Mouse (Mus musculus): ENCODE measurements around the gene Zfp750. TPM values are rescaled to one million over a fixed set of nuclear protein-coding genes. Genes with fewer than 3 reads are reported as not detected.
A peak's percentile ranks its signal among the peaks of the same experiment; 100 is the strongest.

The Zfp750 gene
- polyA plus RNA-seq, 1 experiment from 2014 or later = 1.8 TPM

GRCm38 (mm10) chr11:121519703-121520102 lies 570 bp upstream of the Zfp750 start:
- Histone ChIP-seq H3K27ac (ENCODE audit: low read length) (no peak overlapping the region), H3K4me3 (ENCODE audit: low read depth, low read length) (no peak overlapping the region), H3K27me3 (ENCODE audit: control insufficient read depth, insufficient read depth, low read depth, low read length) (no peaks in the 10 kb centered on the region), H3K4me1 (ENCODE audit: control insufficient read depth, low read depth, low read length) (peaks cover 17% of the 10 kb centered on the region), H3K36me3 (ENCODE audit: control insufficient read depth, insufficient read depth) (no peaks in the 10 kb centered on the region), H3K4me2 (ENCODE audit: low read depth, low read length) (no peak overlapping the region), H3K9ac (ENCODE audit: low read depth, low read length) (no peak overlapping the region), H3K9me3 (replicated peaks; ENCODE audit: control insufficient read depth, low read length) (no peaks in the 10 kb centered on the region)
- ATAC-seq (ENCODE audit: low read depth) = no peak
- WGBS (ENCODE audit: insufficient replicate concordance) = 73% methylated on average over 7 of the region's 7 CpGs

GRCm38 (mm10) chr11:121517687-121518465 lies 1.3 kb downstream of the Zfp750 start:
- ATAC-seq (ENCODE audit: low read depth) = peak; percentile 43; the same call in 1 of the 2 replicates
- Histone ChIP-seq H3K9ac (ENCODE audit: low read depth, low read length) (no peak overlapping the region), H3K27me3 (ENCODE audit: control insufficient read depth, insufficient read depth, low read depth, low read length) (no peaks in the 10 kb centered on the region), H3K9me3 (replicated peaks; ENCODE audit: control insufficient read depth, low read length) (no peaks in the 10 kb centered on the region), H3K4me1 (ENCODE audit: control insufficient read depth, low read depth, low read length) (peaks cover 17% of the 10 kb centered on the region), H3K4me3 (ENCODE audit: low read depth, low read length) (peak overlapping the region; percentile 17; the same call in 1 of the 2 replicates), H3K36me3 (ENCODE audit: control insufficient read depth, insufficient read depth) (no peaks in the 10 kb centered on the region; the same call in 1 of the 2 replicates), H3K4me2 (ENCODE audit: low read depth, low read length) (peak overlapping the region; percentile 24), H3K27ac (ENCODE audit: low read length) (peak overlapping the region; percentile 71)
- 74% methylated on average over 17 of the region's 17 CpGs for WGBS (ENCODE audit: insufficient replicate concordance)

DNA sequence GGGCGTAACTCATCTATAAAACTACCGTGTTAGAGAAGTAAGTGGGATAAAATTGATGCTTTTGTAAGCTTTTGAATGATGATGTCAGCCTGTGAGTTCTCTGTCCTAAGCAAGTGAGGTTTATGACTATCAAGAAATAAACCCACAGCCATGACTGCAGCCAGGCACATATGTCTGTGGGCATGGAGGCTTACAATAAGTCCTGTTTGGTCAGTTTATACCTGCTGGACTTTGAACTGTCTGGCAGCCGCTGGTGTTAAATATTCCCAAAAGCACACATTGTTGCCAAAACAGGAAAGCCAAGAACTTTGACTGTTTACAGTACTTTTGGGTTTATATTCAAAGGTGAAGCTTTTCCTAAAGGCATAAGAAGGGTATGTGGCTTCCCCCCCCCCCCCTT lies 2.2 kb downstream of the Zfp750 start:
- Histone ChIP-seq H3K9ac (ENCODE audit: low read depth, low read length) (no peak overlapping the region), H3K4me3 (ENCODE audit: low read depth, low read length) (no peak overlapping the region), H3K27ac (ENCODE audit: low read length) (0 out of 2 replicates have a peak overlapping the region, but pooled peaks have one; percentile 26), H3K27me3 (ENCODE audit: control insufficient read depth, insufficient read depth, low read depth, low read length) (no peaks in the 10 kb centered on the region), H3K4me1 (ENCODE audit: control insufficient read depth, low read depth, low read length) (peaks cover 17% of the 10 kb centered on the region), H3K4me2 (ENCODE audit: low read depth, low read length) (peak overlapping the region; percentile 24; the same call in 1 of the 2 replicates), H3K36me3 (ENCODE audit: control insufficient read depth, insufficient read depth) (no peaks in the 10 kb centered on the region; the same call in 1 of the 2 replicates), H3K9me3 (replicated peaks; ENCODE audit: control insufficient read depth, low read length) (no peaks in the 10 kb centered on the region)
- 79% methylated on average over 3 of the region's 3 CpGs for WGBS (ENCODE audit: insufficient replicate concordance)
- ATAC-seq (ENCODE audit: low read depth) = peak; percentile 42; the same call in 1 of the 2 replicates

GRCm38 (mm10) chr11:121515996-121516395 lies 3.1 kb downstream of the Zfp750 start:
- WGBS (ENCODE audit: insufficient replicate concordance) = 86% methylated on average over 9 of the region's 9 CpGs
- Histone ChIP-seq H3K27ac (ENCODE audit: low read length) (no peak overlapping the region), H3K9me3 (replicated peaks; ENCODE audit: control insufficient read depth, low read length) (no peaks in the 10 kb centered on the region), H3K36me3 (ENCODE audit: control insufficient read depth, insufficient read depth) (no peaks in the 10 kb centered on the region; the same call in 1 of the 2 replicates), H3K27me3 (ENCODE audit: control insufficient read depth, insufficient read depth, low read depth, low read length) (no peaks in the 10 kb centered on the region), H3K4me1 (ENCODE audit: control insufficient read depth, low read depth, low read length) (peaks cover 17% of the 10 kb centered on the region), H3K4me3 (ENCODE audit: low read depth, low read length) (no peak overlapping the region), H3K9ac (ENCODE audit: low read depth, low read length) (no peak overlapping the region), H3K4me2 (ENCODE audit: low read depth, low read length) (no peak overlapping the region)
- no peak for ATAC-seq (ENCODE audit: low read depth)

DNA sequence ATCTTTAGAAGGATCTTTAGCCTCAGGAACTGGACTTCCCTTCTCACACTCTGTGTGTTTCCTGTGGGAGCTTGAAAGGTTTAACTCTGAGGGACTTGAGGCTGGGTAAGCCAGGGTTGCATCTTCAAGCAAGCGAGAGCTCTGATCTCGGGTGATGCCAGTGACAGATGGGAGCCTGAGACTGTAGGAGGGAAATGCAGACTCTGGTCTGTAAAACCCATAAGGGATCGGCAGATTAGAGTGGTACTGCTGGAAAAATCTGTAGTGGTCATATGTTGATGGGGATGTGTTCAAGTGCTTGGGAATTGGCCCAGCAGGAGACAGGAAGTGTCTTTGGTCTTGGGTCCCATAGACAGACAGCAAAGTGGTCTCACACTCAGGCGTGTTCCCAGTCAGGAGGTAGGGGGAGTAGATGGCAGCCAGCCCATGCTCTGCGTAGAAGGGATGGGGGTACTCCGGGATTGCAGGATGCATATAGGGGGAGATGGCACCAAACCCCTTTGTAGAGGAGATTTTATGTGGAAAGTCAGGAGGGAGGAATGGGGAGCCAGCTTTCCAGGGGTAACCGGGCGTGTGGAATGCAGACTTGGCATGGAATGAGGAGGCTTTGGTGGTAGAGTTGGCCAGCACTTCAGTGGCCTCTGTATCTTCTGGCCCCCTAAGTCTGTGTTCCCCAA lies 6.1 kb downstream of the Zfp750 start:
- no peaks in the 10 kb centered on the region; the same call in 1 of the 2 replicates for H3K36me3 ChIP-seq (ENCODE audit: control insufficient read depth, insufficient read depth)
- 81% methylated on average over 8 of the region's 8 CpGs for WGBS (ENCODE audit: insufficient replicate concordance)
- H3K4me3 ChIP-seq (ENCODE audit: low read depth, low read length) = no peak overlapping the region
- H3K4me1 ChIP-seq (ENCODE audit: control insufficient read depth, low read depth, low read length) = peaks cover 6% of the 10 kb centered on the region
- no peak overlapping the region for H3K9ac ChIP-seq (ENCODE audit: low read depth, low read length)
- no peaks in the 10 kb centered on the region for H3K9me3 ChIP-seq (replicated peaks; ENCODE audit: control insufficient read depth, low read length)
- no peak overlapping the region for H3K27ac ChIP-seq (ENCODE audit: low read length)
- no peak overlapping the region for H3K4me2 ChIP-seq (ENCODE audit: low read depth, low read length)
- ATAC-seq (ENCODE audit: low read depth) = no peak
- no peaks in the 10 kb centered on the region for H3K27me3 ChIP-seq (ENCODE audit: control insufficient read depth, insufficient read depth, low read depth, low read length)

DNA sequence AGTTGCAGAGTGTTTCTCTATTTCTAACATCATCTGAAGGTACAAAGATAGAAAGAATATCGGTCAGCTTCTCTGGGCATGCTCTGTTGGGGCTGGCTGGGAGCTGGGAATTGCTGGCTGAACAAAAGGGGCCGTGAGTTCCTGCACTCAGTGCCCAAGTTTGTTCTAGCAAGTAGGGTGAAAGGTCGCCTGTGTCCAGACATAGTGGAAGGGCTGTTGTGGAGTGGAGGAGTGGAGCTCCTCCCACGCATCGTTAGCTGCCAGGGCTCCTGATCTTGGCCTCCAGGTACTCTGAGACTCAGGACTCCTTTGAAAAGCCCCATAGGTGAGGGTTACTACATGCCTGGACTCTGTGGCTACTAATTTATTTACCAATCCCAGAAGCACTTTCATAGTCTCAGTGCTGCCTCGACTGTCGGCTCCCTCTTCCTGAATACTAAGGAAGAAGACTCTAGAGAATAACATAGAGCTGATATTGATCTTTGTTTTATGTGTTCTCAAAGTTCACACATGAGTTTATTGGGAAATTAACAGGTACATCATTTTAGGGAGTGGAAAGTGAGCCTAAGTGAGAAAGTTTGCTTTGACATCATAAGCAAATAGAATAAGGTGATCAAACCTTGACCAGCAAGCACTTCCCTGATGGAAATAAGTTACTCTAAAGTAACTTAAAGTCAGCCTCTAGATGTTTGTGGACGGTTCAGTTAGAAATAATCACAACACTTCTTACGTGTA lies 8.5 kb downstream of the Zfp750 start:
- WGBS (ENCODE audit: insufficient replicate concordance) = 67% methylated on average over 9 of the region's 9 CpGs

DNA sequence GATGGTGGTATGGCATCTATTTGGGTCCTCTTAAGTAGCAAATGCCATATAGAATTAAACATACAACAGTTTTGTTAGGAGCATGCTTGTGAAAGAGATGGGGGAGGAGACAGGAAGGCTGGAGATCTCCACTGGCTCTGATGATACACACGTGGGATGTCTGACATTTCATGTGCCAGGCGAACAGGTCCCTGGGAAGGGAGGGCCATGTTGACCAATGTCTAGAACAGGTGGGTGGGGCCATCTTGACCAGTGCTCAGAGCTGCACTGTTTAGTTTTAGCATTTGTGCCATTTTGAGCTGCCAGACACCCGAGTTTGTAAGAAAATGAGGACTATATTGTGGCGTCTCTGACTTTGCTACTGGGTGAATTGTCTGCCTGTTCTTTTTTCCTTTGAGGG lies 10.7 kb downstream of the Zfp750 start:
- H3K9me3 ChIP-seq (replicated peaks; ENCODE audit: control insufficient read depth, low read length) = no peaks in the 10 kb centered on the region
- ATAC-seq (ENCODE audit: low read depth) = no peak
- H3K9ac ChIP-seq (ENCODE audit: low read depth, low read length) = no peak overlapping the region
- no peak overlapping the region for H3K27ac ChIP-seq (ENCODE audit: low read length)
- no peaks in the 10 kb centered on the region for H3K27me3 ChIP-seq (ENCODE audit: control insufficient read depth, insufficient read depth, low read depth, low read length)
- no peak overlapping the region for H3K4me3 ChIP-seq (ENCODE audit: low read depth, low read length)
- no peak overlapping the region for H3K4me2 ChIP-seq (ENCODE audit: low read depth, low read length)
- H3K36me3 ChIP-seq (ENCODE audit: control insufficient read depth, insufficient read depth) = peaks cover 11% of the 10 kb centered on the region
- 67% methylated on average over 4 of the region's 4 CpGs for WGBS (ENCODE audit: insufficient replicate concordance)
- peaks cover 2% of the 10 kb centered on the region for H3K4me1 ChIP-seq (ENCODE audit: control insufficient read depth, low read depth, low read length)

More for the DNA sequence above, 8.5 kb downstream of the Zfp750 start:
- H3K27ac ChIP-seq (ENCODE audit: low read length) = 0 out of 2 replicates have a peak overlapping the region, but pooled peaks have one; percentile 21
- peaks cover 2% of the 10 kb centered on the region for H3K4me1 ChIP-seq (ENCODE audit: control insufficient read depth, low read depth, low read length)
- H3K36me3 ChIP-seq (ENCODE audit: control insufficient read depth, insufficient read depth) = peaks cover 4% of the 10 kb centered on the region
- H3K9me3 ChIP-seq (replicated peaks; ENCODE audit: control insufficient read depth, low read length) = no peaks in the 10 kb centered on the region
- no peak overlapping the region for H3K9ac ChIP-seq (ENCODE audit: low read depth, low read length)
- H3K4me2 ChIP-seq (ENCODE audit: low read depth, low read length) = no peak overlapping the region
- ATAC-seq (ENCODE audit: low read depth) = peak; percentile 53
- no peak overlapping the region for H3K4me3 ChIP-seq (ENCODE audit: low read depth, low read length)
- no peaks in the 10 kb centered on the region for H3K27me3 ChIP-seq (ENCODE audit: control insufficient read depth, insufficient read depth, low read depth, low read length)

DNA sequence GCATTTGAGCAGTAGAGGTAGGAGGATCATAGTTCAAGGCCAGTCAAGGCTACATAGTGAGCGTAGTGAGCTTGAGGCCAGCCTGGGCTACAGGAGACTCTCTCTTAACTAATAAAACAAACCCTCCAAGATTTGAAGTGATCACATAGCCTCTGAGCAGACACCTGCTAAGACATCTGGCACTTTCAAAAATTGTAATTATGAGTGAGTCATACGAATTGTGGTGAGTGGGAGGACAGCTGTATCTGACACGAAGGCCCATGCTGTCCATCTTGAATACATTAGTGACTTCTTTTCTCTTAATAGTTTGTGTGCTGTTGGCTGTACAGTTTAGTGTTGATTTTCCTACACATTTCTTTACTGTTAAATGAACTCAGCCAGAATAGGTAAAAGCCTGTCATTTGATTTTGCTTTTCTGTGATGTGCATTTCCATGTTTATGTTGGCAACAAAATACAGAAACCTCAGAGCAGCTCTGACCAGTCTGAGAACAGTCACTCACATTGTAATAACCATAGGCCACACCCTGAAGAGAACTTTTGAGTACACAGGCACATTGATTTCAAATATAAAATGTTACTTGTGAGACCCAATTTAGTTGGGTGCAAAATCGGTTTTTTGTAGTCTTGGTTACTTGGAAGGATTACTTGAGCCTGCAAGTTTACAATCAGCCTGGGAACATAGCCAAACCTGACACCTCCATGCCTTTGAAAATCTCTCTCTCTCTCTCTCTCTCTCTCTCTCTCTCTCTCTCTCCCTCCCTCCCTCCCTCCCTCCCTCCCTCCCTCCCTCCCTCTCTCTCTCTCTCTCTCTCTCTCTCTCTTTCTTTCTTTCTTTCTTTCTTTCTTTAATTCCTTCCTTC lies 16.9 kb downstream of the Zfp750 start:
- no peak overlapping the region for H3K27ac ChIP-seq (ENCODE audit: low read length)
- no peaks in the 10 kb centered on the region for H3K9me3 ChIP-seq (replicated peaks; ENCODE audit: control insufficient read depth, low read length)
- H3K4me2 ChIP-seq (ENCODE audit: low read depth, low read length) = no peak overlapping the region
- 69% methylated on average over 4 of the region's 4 CpGs for WGBS (ENCODE audit: insufficient replicate concordance)
- H3K4me3 ChIP-seq (ENCODE audit: low read depth, low read length) = no peak overlapping the region
- ATAC-seq (ENCODE audit: low read depth) = no peak
- H3K9ac ChIP-seq (ENCODE audit: low read depth, low read length) = no peak overlapping the region
- H3K36me3 ChIP-seq (ENCODE audit: control insufficient read depth, insufficient read depth) = peaks cover 17% of the 10 kb centered on the region
- no peaks in the 10 kb centered on the region for H3K27me3 ChIP-seq (ENCODE audit: control insufficient read depth, insufficient read depth, low read depth, low read length)
- no peaks in the 10 kb centered on the region; the same call in none of the 2 replicates for H3K4me1 ChIP-seq (ENCODE audit: control insufficient read depth, low read depth, low read length)
